Mouse (Mus musculus): Measurements from ENCODE around the gene Lbhd1.

Gene Lbhd1

GRCm38 (mm10) chr19:8919684-8920072 is 36.1 kb downstream of the Lbhd1 start:
- DNase-seq, result no peak

GRCm38 (mm10) chr19:8920073-8920736 is 36.7 kb downstream of the Lbhd1 start, which contains the start of gene B3gat3:
B3gat3 (plus strand) TSS chr19:8920374.
- peak; percentile 97 for DNase-seq

DNA sequence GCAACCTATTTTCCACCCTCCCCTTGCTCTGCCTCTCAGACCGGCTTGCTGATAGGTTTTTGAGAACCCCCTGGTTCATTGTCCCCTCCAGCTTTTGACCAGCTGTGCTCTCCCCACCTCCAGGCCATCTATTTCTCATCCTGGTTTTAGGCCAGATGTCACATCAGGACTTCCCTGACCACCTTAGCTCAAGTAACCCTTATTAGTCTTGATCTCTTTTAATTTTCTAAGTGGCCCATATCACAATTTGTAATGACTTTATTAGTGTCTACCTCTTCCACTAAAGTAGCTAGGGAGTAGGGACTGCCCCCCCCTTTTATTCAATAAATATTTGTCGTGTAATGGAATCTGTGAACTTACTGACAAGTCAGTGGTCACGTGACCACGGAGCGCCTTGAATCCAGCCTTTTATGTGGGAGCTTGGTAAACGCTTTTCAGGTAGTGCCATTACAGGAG is 37.3 kb downstream of the Lbhd1 start:
- peak; percentile 55 for DNase-seq

DNA sequence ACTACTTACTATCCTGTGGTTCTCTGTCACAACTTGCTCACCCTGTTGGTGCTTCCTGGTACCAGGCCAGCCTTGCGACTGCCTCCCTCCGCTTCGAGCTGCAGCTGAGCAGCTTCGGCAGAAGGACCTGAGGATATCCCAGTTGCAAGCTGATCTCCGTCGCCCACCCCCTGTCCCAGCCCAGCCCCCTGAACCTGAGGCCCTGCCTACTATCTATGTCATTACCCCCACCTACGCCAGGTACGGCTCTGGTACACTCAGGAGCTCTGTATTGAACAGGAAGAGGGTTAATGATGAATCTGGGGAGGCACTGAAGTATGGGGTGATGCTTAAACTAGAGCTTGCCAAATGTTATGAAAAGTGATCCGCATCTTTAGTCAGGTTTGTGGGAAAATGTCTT is 38.2 kb downstream of the Lbhd1 start:
- no peak for DNase-seq

GRCm38 (mm10) chr19:8926766-8927165 is 43.2 kb downstream of the Lbhd1 start:
- DNase-seq, result no peak

DNA sequence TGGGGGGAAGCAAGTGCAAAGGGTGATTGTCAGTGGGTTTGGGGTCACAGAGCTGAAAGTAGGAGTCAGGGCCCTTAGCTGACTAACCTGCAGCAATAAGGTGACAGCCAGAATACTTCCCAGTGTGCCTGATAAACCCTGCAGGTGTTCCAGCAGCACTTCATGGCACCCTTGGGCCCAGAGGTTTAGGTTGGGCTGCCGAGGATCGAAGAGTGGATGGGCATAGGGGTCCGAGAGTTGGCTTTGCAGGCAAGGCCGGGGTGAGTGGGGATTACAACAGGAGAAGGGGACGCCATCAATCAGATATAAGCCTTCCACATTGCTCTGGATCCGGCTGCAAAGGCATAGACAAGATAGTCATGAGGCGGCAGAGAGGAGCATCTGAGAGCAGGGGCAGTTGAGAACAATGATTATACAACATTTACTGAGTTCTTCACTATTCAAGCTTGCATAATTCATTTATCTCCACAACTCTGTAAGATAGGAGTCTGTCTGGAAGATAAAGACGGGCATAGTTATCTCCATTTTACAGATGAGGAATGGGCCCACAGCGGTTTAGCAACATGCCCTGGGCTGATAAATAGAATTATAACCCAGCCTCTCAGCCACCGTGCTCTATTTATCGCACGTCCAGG is 44.5 kb downstream of the Lbhd1 start:
- DNase-seq, result no peak

DNA sequence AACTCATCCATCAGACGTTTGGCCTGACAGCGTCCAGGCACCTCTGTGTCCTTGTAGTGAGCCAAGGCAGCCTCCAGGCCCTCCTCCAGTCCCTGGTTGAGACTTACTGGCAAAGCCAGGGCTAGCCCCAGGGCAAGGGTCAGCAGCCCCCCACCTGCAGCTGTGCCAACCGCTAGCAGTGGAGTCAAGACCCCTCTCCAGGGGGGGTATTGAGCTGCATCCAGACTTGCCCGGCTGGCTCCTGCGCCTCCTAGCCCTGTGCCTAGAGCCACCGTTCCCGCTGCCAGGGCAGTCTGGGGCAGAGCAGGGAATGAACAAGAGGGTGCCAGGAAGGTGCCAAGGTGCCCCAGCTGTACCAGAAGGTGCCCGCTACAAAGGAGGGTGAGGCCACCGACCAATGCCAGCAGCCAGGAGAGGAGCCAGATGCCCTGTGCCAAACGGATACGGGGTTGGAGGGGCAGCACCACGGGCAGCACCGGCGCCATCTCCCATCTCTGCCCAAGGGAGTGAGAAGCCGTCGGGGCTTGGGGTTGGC is 45.2 kb downstream of the Lbhd1 start:
- no peak for DNase-seq

DNA sequence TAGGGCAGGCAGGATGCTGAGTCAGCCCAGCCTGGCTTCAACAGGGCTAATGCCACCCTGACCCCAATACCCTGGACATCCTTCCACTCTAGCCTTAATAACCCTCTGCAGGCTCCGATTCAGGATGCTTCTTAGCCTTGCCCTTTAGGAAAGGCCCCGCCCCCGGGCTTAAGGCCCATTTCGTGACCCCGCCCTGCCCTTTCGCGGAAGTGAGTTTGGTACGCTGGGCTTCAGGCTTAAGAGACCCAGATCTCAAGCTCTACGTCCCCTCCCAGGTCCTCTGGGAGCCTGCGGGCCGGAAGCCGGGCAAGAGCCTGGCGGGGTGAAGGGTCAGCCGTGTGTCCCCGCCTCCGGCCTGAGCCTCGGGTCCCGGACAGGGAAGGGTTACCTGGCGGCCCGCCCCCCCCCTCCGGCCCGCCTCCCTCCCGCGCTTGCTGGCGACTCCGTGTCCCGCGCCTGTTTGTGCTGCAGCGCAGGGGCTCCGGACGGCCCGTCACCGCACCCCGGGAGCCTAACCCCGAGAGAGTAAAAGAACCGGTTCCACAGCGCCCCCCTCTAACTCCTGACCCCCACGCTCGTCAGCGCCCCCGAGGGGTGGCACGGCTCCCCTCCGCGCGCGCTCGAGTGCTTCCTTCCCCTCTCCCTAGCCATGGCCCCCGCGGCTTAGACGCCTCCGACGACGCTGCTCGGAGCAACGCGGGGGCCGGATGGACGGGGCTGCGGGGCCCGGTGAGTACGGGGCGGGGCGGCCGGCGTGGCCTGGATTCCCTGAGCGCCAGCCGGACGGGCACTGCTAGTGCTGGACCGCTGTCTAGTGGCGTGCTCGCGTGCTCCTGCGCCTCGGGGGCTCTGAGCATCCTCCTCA is 45.9 kb downstream of the Lbhd1 start, which contains the start of the genes Rom1 and Eml3:
TSS of gene Rom1 (minus strand) at position 133 of the 865 bp plus-strand sequence.
TSS of gene Eml3 (plus strand) at position 329 of the 865 bp plus-strand sequence.
- DNase-seq, result peak; percentile 92

- no peak for DNase-seq
Observed at GRCm38 (mm10) chr19:8930117-8930516, 46.6 kb downstream of the Lbhd1 start.

DNA sequence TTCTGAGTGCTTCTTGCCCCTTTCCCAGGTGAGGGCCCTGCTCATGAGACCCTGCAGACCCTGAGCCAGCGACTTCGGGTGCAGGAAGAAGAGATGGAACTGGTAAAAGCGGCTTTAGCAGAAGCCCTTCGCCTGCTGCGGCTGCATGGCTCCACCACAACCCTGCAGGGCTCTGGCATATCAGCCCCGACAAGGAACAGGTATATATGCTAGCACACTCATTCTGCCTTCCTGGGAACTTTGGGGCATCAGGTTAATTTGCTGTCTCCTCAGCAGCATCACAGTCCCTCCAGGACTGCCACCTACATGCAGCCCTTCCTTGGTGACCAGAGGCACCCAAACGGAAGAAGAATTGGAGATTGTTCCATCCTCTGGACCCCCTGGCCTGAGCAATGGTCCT is 47.2 kb downstream of the Lbhd1 start:
- DNase-seq, result no peak

DNA sequence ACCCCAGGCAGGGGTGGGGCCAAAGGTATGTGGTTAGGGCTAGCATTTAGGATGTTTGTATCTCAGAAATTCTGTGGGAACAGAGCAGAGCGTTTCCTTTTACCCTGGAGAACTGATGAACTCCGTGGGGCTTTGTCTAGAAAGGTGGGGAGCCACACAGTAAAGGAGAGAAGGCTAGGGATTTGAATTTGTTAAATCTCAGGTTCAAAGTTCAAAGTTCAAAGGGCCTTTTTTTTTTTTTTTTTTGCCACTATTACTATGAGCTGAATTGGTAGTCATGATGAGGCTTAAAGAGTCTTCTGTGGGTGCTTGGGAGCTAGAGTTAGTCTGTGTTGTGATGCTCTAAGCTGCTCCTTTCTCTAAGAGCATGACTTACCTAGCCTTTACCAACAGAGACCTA is 53.2 kb downstream of the Lbhd1 start:
- DNase-seq, result no peak

DNA sequence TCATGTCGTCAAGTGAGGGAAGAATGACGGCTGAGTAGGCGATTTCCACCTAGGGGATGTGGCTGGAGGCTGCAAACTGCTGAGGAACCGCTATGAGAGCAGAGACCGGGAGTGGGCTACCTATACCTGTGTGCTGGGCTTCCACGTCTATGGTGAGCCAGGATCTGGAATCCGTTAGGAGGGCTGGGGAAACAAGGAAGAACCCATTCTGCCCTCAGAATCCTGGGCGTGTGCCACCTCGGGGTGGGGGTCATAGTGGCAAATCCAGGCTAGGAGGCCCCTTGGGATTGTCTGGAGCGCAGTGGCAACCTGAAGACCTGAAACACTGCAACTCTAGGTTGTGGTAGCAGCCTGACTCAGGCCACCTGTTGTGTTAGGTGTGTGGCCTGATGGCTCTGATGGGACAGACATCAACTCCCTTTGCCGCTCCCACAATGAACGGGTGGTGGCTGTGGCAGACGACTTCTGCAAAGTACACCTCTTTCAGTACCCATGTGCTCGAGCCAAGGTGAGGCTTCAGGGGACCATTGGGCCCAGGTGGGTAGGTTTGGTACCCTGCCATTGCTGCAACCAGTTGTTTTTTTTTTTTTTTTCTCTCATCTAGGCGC is 57.1 kb downstream of the Lbhd1 start:
- no peak for DNase-seq

DNA sequence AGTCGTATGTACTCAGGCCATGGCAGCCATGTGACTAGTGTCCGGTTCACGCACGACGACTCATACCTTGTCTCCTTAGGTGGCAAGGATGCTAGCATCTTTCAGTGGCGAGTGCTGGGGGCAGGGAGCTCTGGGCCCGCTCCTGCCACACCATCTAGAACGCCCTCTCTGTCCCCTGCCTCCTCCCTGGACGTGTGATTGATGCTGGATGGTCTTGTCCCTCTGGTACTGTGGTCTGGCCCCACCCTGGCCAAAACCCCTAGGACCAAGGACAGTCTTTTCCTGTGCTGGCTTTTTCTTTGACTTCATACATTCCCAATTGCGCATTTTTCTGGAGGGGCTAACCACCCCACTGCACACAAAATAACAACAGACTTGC is 57.6 kb downstream of the Lbhd1 start:
- DNase-seq, result no peak

DNA sequence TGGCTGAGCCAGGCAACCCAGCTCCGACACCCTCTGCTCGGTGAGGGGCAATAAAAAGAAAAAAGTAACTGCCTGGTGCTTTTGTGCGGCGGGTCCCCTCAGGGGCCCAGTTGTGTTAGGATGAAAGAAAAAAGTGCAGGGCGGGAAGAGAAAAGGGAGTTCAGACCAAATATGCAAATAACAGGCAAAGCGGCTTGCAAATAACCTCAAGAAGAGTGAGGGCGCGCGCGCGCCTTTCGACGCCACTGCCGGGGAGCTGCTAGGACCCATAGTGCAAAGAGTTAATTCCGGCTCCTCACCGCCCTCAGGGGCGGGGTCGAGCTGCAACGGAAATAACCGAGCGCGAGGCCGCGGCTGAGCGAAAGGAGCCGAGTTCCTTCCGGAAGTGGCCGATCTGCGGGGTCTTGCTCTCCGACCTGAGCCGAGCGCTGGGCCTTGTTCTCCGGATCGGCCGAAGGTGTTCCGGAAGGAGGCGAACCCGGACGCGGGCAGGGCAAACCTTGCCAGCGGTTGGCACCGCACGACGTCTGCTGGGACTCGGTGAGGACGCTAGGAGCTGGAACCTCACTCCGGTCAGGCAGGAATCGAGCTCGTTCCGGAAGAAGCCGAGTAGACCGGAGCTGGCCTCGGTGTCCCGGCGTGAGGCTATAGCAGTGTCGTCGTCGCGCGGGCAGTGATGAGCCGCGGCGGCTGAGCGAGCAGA is 58.1 kb downstream of the Lbhd1 start, which contains the start of gene Mta2:
TSS of gene Mta2 (plus strand) at position 361 of the 703 bp plus-strand sequence.
- DNase-seq, result peak; percentile 98
